In genomic region chr3:75395121-75395895, GRCm38 (mm10) we compare ENCODE assay signal across 11 mouse cellular contexts.
A peak's percentile ranks its signal among the peaks of the same experiment; 100 is the strongest.
DNase-seq lines count a peak whose midpoint lies in the region; ATAC-seq lines count a peak whose summit lies in the region.
"Had no signal": no experiment of that assay in that cellular context is flagged by ENCODE, and none has a peak within 500 bp of the region (broad histone marks: within the 10 kb centered on the region; RNA-seq: fewer than 3 reads in every experiment).

No protein-coding gene starts in this region.

- H3K27me3 ChIP-seq in hindbrain, embryonic 11.5 days (ENCODE audit: control insufficient read depth, insufficient read depth, low read length): no peaks in the 10 kb centered on the region
- no peaks in the 10 kb centered on the region for H3K27me3 ChIP-seq in hindbrain, embryonic 10.5 days (ENCODE audit: insufficient read depth, poor library complexity, severe bottlenecking)
- H3K27me3 ChIP-seq in forebrain, embryonic 12.5 days: no peaks in the 10 kb centered on the region
- no peaks in the 10 kb centered on the region for H3K27me3 ChIP-seq in hindbrain, embryonic 15.5 days
- no peaks in the 10 kb centered on the region for H3K27me3 ChIP-seq in midbrain, embryonic 14.5 days (ENCODE audit: control insufficient read depth, insufficient read depth, low read length)
- no peaks in the 10 kb centered on the region for H3K27me3 ChIP-seq in kidney, embryonic 16.5 days (ENCODE audit: insufficient read depth, low read length)

- no peak overlapping the region for H3K4me2 ChIP-seq in hindbrain, embryonic 11.5 days (replicated peaks; ENCODE audit: low read depth, low read length)
- no peak overlapping the region for H3K4me2 ChIP-seq in forebrain, embryonic 12.5 days
- peak overlapping the region; percentile 17; the same call in 1 of the 2 replicates for H3K4me2 ChIP-seq in hindbrain, embryonic 15.5 days
- no peak overlapping the region for H3K4me2 ChIP-seq in midbrain, embryonic 14.5 days (ENCODE audit: low read length)
- H3K4me2 ChIP-seq in kidney, embryonic 16.5 days (replicated peaks; ENCODE audit: low read depth, low read length): no peak overlapping the region

- no peak overlapping the region for H3K27ac ChIP-seq in hindbrain, embryonic 11.5 days (ENCODE audit: low read depth, low read length)
- no peak overlapping the region for H3K27ac ChIP-seq in hindbrain, embryonic 10.5 days
- H3K27ac ChIP-seq in forebrain, embryonic 12.5 days: peak overlapping the region; percentile 59
- peak overlapping the region; percentile 80 for H3K27ac ChIP-seq in hindbrain, embryonic 15.5 days (replicated peaks)
- peak overlapping the region; percentile 60 for H3K27ac ChIP-seq in midbrain, embryonic 14.5 days (replicated peaks; ENCODE audit: low read depth, low read length)
- no peak overlapping the region for H3K27ac ChIP-seq in kidney, embryonic 16.5 days (ENCODE audit: low read length)

- H3K9me3 ChIP-seq in hindbrain, embryonic 11.5 days (ENCODE audit: control insufficient read depth, low read length): no peaks in the 10 kb centered on the region
- no peaks in the 10 kb centered on the region for H3K9me3 ChIP-seq in hindbrain, embryonic 10.5 days
- H3K9me3 ChIP-seq in forebrain, embryonic 12.5 days: no peaks in the 10 kb centered on the region
- H3K9me3 ChIP-seq in hindbrain, embryonic 15.5 days: no peaks in the 10 kb centered on the region
- no peaks in the 10 kb centered on the region for H3K9me3 ChIP-seq in midbrain, embryonic 14.5 days (ENCODE audit: control insufficient read depth, low read length)
- H3K9me3 ChIP-seq in kidney, embryonic 16.5 days (ENCODE audit: low read length): no peaks in the 10 kb centered on the region

- no peak for DNase-seq in hindbrain, embryonic 11.5 days (ENCODE audit: low spot score)
- DNase-seq in hindbrain, embryonic 10.5 days (ENCODE audit: low spot score): no peak
- peak; percentile 61 for DNase-seq in midbrain, embryonic 14.5 days
- no peak for DNase-seq in adrenal gland, postnatal 14 days
- DNase-seq in lung, postnatal 14 days: no peak
- DNase-seq: gastrocnemius, adult 2 months had no signal

- no peak overlapping the region for H3K4me3 ChIP-seq in hindbrain, embryonic 11.5 days (ENCODE audit: low read depth, low read length)
- no peak overlapping the region for H3K4me3 ChIP-seq in hindbrain, embryonic 10.5 days
- no peak overlapping the region for H3K4me3 ChIP-seq in forebrain, embryonic 12.5 days (replicated peaks)
- H3K4me3 ChIP-seq in hindbrain, embryonic 15.5 days: no peak overlapping the region
- H3K4me3 ChIP-seq in midbrain, embryonic 14.5 days (replicated peaks; ENCODE audit: low read depth, low read length): no peak overlapping the region
- H3K4me3 ChIP-seq in kidney, embryonic 16.5 days (ENCODE audit: low read length): no peak overlapping the region

- peak; percentile 59 for ATAC-seq in hindbrain, embryonic 11.5 days (ENCODE audit: low FRiP score)
- peak; percentile 88 for ATAC-seq in forebrain, embryonic 12.5 days (ENCODE audit: low FRiP score)
- ATAC-seq in hindbrain, embryonic 15.5 days (ENCODE audit: low FRiP score, low read depth): peak; percentile 93
- ATAC-seq in midbrain, embryonic 14.5 days (ENCODE audit: low FRiP score, low TSS enrichment): peak; percentile 53
- no peak for ATAC-seq in kidney, embryonic 16.5 days (ENCODE audit: low FRiP score, low TSS enrichment)
- ATAC-seq: activated CD4-positive, CD25-positive, alpha-beta regulatory T cell, adult 4 months; intestine, postnatal 0 days had no signal

- 59% methylated on average over 7 of the region's 7 CpGs for WGBS in hindbrain, embryonic 11.5 days
- 70% methylated on average over 7 of the region's 7 CpGs for WGBS in hindbrain, embryonic 10.5 days
- WGBS in forebrain, embryonic 12.5 days: 43% methylated on average over 7 of the region's 7 CpGs
- WGBS in hindbrain, embryonic 15.5 days: 36% methylated on average over 7 of the region's 7 CpGs
- 48% methylated on average over 7 of the region's 7 CpGs for WGBS in midbrain, embryonic 14.5 days
- 74% methylated on average over 7 of the region's 7 CpGs for WGBS in kidney, embryonic 16.5 days

- no peaks in the 10 kb centered on the region for H3K4me1 ChIP-seq in hindbrain, embryonic 11.5 days (replicated peaks; ENCODE audit: control insufficient read depth, insufficient read depth, low read length)
- peaks cover 4% of the 10 kb centered on the region; the same call in 1 of the 2 replicates for H3K4me1 ChIP-seq in hindbrain, embryonic 10.5 days (replicated peaks)
- peaks cover 15% of the 10 kb centered on the region for H3K4me1 ChIP-seq in forebrain, embryonic 12.5 days
- H3K4me1 ChIP-seq in hindbrain, embryonic 15.5 days (replicated peaks): peaks cover 11% of the 10 kb centered on the region
- no peaks in the 10 kb centered on the region; the same call in 1 of the 2 replicates for H3K4me1 ChIP-seq in midbrain, embryonic 14.5 days (ENCODE audit: control insufficient read depth, insufficient read depth, low read length)
- H3K4me1 ChIP-seq in kidney, embryonic 16.5 days (ENCODE audit: insufficient read depth, low read length): no peaks in the 10 kb centered on the region

- no peaks in the 10 kb centered on the region for H3K36me3 ChIP-seq in hindbrain, embryonic 11.5 days (ENCODE audit: control insufficient read depth, insufficient read depth, low read length)
- H3K36me3 ChIP-seq in hindbrain, embryonic 10.5 days: no peaks in the 10 kb centered on the region
- no peaks in the 10 kb centered on the region for H3K36me3 ChIP-seq in forebrain, embryonic 12.5 days (replicated peaks)
- H3K36me3 ChIP-seq in hindbrain, embryonic 15.5 days: no peaks in the 10 kb centered on the region
- H3K36me3 ChIP-seq in midbrain, embryonic 14.5 days (ENCODE audit: control insufficient read depth, insufficient read depth, low read length): no peaks in the 10 kb centered on the region
- no peaks in the 10 kb centered on the region for H3K36me3 ChIP-seq in kidney, embryonic 16.5 days (ENCODE audit: insufficient read depth, low read length)

- no peak overlapping the region for H3K9ac ChIP-seq in hindbrain, embryonic 11.5 days (ENCODE audit: low read depth, low read length)
- H3K9ac ChIP-seq in forebrain, embryonic 12.5 days: no peak overlapping the region
- H3K9ac ChIP-seq in hindbrain, embryonic 15.5 days: no peak overlapping the region
- H3K9ac ChIP-seq in midbrain, embryonic 14.5 days (replicated peaks; ENCODE audit: low read length): no peak overlapping the region
- H3K9ac ChIP-seq in kidney, embryonic 16.5 days (replicated peaks; ENCODE audit: low read length): no peak overlapping the region

Comparison
In these comparisons a context has a peak if more than half of its experiments do, and no peak if none do; other contexts are left out.
1. H3K27ac ChIP-seq: peak in forebrain, embryonic 12.5 days (single experiment), hindbrain, embryonic 15.5 days (single experiment) and midbrain, embryonic 14.5 days (single experiment); none in hindbrain, embryonic 11.5 days (single experiment), hindbrain, embryonic 10.5 days (single experiment) and kidney, embryonic 16.5 days (single experiment).